Comparison of ENCODE assay signal across 19 mouse cellular contexts in genomic region chr8:76148681-76149080, GRCm38 (mm10).
DNase-seq lines count a peak whose midpoint lies in the region; ATAC-seq and TF ChIP-seq lines count a peak whose summit lies in the region.
"Had no signal": no experiment of that assay in that cellular context is flagged by ENCODE, and none has a peak within 500 bp of the region (broad histone marks: within the 10 kb centered on the region; RNA-seq: fewer than 3 reads in every experiment).

No protein-coding gene starts in this region.

- no peak for TF ChIP-seq CTCF in hindbrain, postnatal 0 days (IDR thresholded peaks at IDR 0.05; ENCODE audit: low read depth)
- TF ChIP-seq CTCF in midbrain, postnatal 0 days (IDR thresholded peaks at IDR 0.05): no peak

- peak; percentile 12 for DNase-seq in hindbrain, embryonic 11.5 days (ENCODE audit: low spot score)
- no peak for DNase-seq in hindbrain, postnatal 0 days (ENCODE audit: low spot score)
- DNase-seq in midbrain, embryonic 10.5 days (ENCODE audit: low spot score): peak; percentile 16
- DNase-seq in midbrain, postnatal 0 days (ENCODE audit: low spot score): no peak
- peak; percentile 21 for DNase-seq in embryonic facial prominence, embryonic 14.5 days (ENCODE audit: low spot score)
- no peak for DNase-seq in adrenal gland, postnatal 10 days
- no peak for DNase-seq in adipocyte (ENCODE audit: low spot score)
- DNase-seq: cerebellum, adult 2 months; gastrocnemius, postnatal 36 days; kidney, postnatal 25 days; lung, postnatal 10 days; thymus, postnatal 25 days had no signal

- no peak overlapping the region for H3K4me3 ChIP-seq in hindbrain, embryonic 11.5 days (ENCODE audit: low read depth, low read length)
- H3K4me3 ChIP-seq in hindbrain, postnatal 0 days (ENCODE audit: low read length): no peak overlapping the region
- H3K4me3 ChIP-seq in midbrain, embryonic 10.5 days: no peak overlapping the region
- no peak overlapping the region for H3K4me3 ChIP-seq in midbrain, postnatal 0 days (ENCODE audit: low read depth, low read length)
- H3K4me3 ChIP-seq in embryonic facial prominence, embryonic 14.5 days (ENCODE audit: low read depth, low read length): no peak overlapping the region
- H3K4me3 ChIP-seq: heart, embryonic 15.5 days; limb, embryonic 15.5 days; liver, embryonic 15.5 days; megakaryocyte, embryonic 14.5 days had no signal

- no peak overlapping the region for H3K27ac ChIP-seq in hindbrain, embryonic 11.5 days (ENCODE audit: low read depth, low read length)
- H3K27ac ChIP-seq in hindbrain, postnatal 0 days: no peak overlapping the region
- no peak overlapping the region for H3K27ac ChIP-seq in midbrain, embryonic 10.5 days (replicated peaks)
- H3K27ac ChIP-seq in midbrain, postnatal 0 days (ENCODE audit: low read depth, low read length): no peak overlapping the region
- H3K27ac ChIP-seq in embryonic facial prominence, embryonic 14.5 days (replicated peaks; ENCODE audit: low read depth, low read length): no peak overlapping the region
- H3K27ac ChIP-seq: heart, embryonic 15.5 days; limb, embryonic 15.5 days; liver, embryonic 15.5 days had no signal

- H3K9ac ChIP-seq in hindbrain, embryonic 11.5 days (ENCODE audit: low read depth, low read length): no peak overlapping the region
- H3K9ac ChIP-seq in hindbrain, postnatal 0 days (replicated peaks; ENCODE audit: low read length): no peak overlapping the region
- no peak overlapping the region for H3K9ac ChIP-seq in midbrain, postnatal 0 days (replicated peaks; ENCODE audit: low read length, poor library complexity, severe bottlenecking)
- H3K9ac ChIP-seq in embryonic facial prominence, embryonic 14.5 days (ENCODE audit: low read depth, low read length): no peak overlapping the region
- H3K9ac ChIP-seq: heart, embryonic 15.5 days; limb, embryonic 15.5 days; liver, embryonic 15.5 days had no signal

- H3K4me1 ChIP-seq in hindbrain, embryonic 11.5 days (replicated peaks; ENCODE audit: control insufficient read depth, insufficient read depth, low read length): no peaks in the 10 kb centered on the region
- H3K4me1 ChIP-seq in hindbrain, postnatal 0 days (ENCODE audit: insufficient read depth, low read length): no peaks in the 10 kb centered on the region
- no peaks in the 10 kb centered on the region for H3K4me1 ChIP-seq in midbrain, embryonic 10.5 days
- H3K4me1 ChIP-seq in midbrain, postnatal 0 days (ENCODE audit: insufficient read depth, low read length): no peaks in the 10 kb centered on the region
- no peaks in the 10 kb centered on the region for H3K4me1 ChIP-seq in embryonic facial prominence, embryonic 14.5 days (ENCODE audit: control insufficient read depth, insufficient read depth, low read length)
- H3K4me1 ChIP-seq: heart, embryonic 15.5 days; limb, embryonic 15.5 days; liver, embryonic 15.5 days; megakaryocyte, embryonic 14.5 days had no signal

- no peaks in the 10 kb centered on the region for H3K27me3 ChIP-seq in hindbrain, embryonic 11.5 days (ENCODE audit: control insufficient read depth, insufficient read depth, low read length)
- H3K27me3 ChIP-seq in hindbrain, postnatal 0 days (ENCODE audit: insufficient read depth, low read length): no peaks in the 10 kb centered on the region
- no peaks in the 10 kb centered on the region for H3K27me3 ChIP-seq in midbrain, embryonic 10.5 days (ENCODE audit: low read depth, poor library complexity, severe bottlenecking)
- H3K27me3 ChIP-seq in midbrain, postnatal 0 days (ENCODE audit: insufficient read depth, low read length): no peaks in the 10 kb centered on the region
- no peaks in the 10 kb centered on the region for H3K27me3 ChIP-seq in embryonic facial prominence, embryonic 14.5 days (replicated peaks; ENCODE audit: control insufficient read depth, insufficient read depth, low read length)
- H3K27me3 ChIP-seq: CH12.LX; heart, embryonic 15.5 days; limb, embryonic 15.5 days; liver, embryonic 15.5 days; megakaryocyte, embryonic 14.5 days had no signal

- ATAC-seq in hindbrain, embryonic 11.5 days (ENCODE audit: low FRiP score): peak; percentile 33; the same call in 1 of the 2 replicates
- ATAC-seq in hindbrain, postnatal 0 days: no peak
- ATAC-seq in midbrain, postnatal 0 days (ENCODE audit: low FRiP score): no peak
- peak; percentile 44; the same call in 1 of the 2 replicates for ATAC-seq in embryonic facial prominence, embryonic 14.5 days (ENCODE audit: low read depth)
- ATAC-seq: forebrain, embryonic 14.5 days; midbrain, embryonic 16.5 days had no signal

- H3K4me2 ChIP-seq in hindbrain, embryonic 11.5 days (replicated peaks; ENCODE audit: low read depth, low read length): no peak overlapping the region
- H3K4me2 ChIP-seq in hindbrain, postnatal 0 days (ENCODE audit: low read depth, low read length): no peak overlapping the region
- no peak overlapping the region for H3K4me2 ChIP-seq in midbrain, postnatal 0 days (ENCODE audit: low read depth, low read length, poor library complexity, severe bottlenecking)
- no peak overlapping the region for H3K4me2 ChIP-seq in embryonic facial prominence, embryonic 14.5 days (ENCODE audit: low read depth, low read length)
- H3K4me2 ChIP-seq: heart, embryonic 15.5 days; limb, embryonic 15.5 days; liver, embryonic 15.5 days had no signal

- 76% methylated on average over 4 of the region's 4 CpGs for WGBS in hindbrain, embryonic 11.5 days
- WGBS in hindbrain, postnatal 0 days: 66% methylated on average over 4 of the region's 4 CpGs
- 80% methylated on average over 4 of the region's 4 CpGs for WGBS in midbrain, embryonic 10.5 days
- WGBS in midbrain, postnatal 0 days: 75% methylated on average over 4 of the region's 4 CpGs
- WGBS in embryonic facial prominence, embryonic 14.5 days: 38% methylated on average over 4 of the region's 4 CpGs

- H3K36me3 ChIP-seq in hindbrain, embryonic 11.5 days (ENCODE audit: control insufficient read depth, insufficient read depth, low read length): no peaks in the 10 kb centered on the region
- no peaks in the 10 kb centered on the region for H3K36me3 ChIP-seq in hindbrain, postnatal 0 days (ENCODE audit: insufficient read depth, low read length)
- no peaks in the 10 kb centered on the region for H3K36me3 ChIP-seq in midbrain, embryonic 10.5 days
- H3K36me3 ChIP-seq in midbrain, postnatal 0 days (ENCODE audit: insufficient read depth, low read length): no peaks in the 10 kb centered on the region
- H3K36me3 ChIP-seq in embryonic facial prominence, embryonic 14.5 days (ENCODE audit: control insufficient read depth, insufficient read depth, low read length): no peaks in the 10 kb centered on the region
- H3K36me3 ChIP-seq: heart, embryonic 15.5 days; limb, embryonic 15.5 days; liver, embryonic 15.5 days had no signal

- no peaks in the 10 kb centered on the region for H3K9me3 ChIP-seq in hindbrain, embryonic 11.5 days (ENCODE audit: control insufficient read depth, low read length)
- H3K9me3 ChIP-seq in hindbrain, postnatal 0 days (ENCODE audit: low read length): no peaks in the 10 kb centered on the region
- H3K9me3 ChIP-seq in midbrain, embryonic 10.5 days (replicated peaks): no peaks in the 10 kb centered on the region
- H3K9me3 ChIP-seq in midbrain, postnatal 0 days (ENCODE audit: low read length): no peaks in the 10 kb centered on the region
- H3K9me3 ChIP-seq in embryonic facial prominence, embryonic 14.5 days (ENCODE audit: control insufficient read depth, low read length): no peaks in the 10 kb centered on the region
- H3K9me3 ChIP-seq: heart, embryonic 15.5 days; limb, embryonic 15.5 days; liver, embryonic 15.5 days; megakaryocyte, embryonic 14.5 days had no signal

Comparison
In these comparisons a context has a peak if more than half of its experiments do, and no peak if none do; other contexts are left out.
1. ATAC-seq: peak in hindbrain, embryonic 11.5 days (single experiment) and embryonic facial prominence, embryonic 14.5 days (single experiment); none in hindbrain, postnatal 0 days (single experiment) and midbrain, postnatal 0 days (single experiment).
2. DNase-seq: peak in hindbrain, embryonic 11.5 days (single experiment), midbrain, embryonic 10.5 days (single experiment) and embryonic facial prominence, embryonic 14.5 days (single experiment); none in hindbrain, postnatal 0 days (single experiment), midbrain, postnatal 0 days (single experiment), adrenal gland, postnatal 10 days (single experiment) and adipocyte (single experiment).